Mouse (Mus musculus): ENCODE measurements around the gene Gramd1c.

- TF ChIP-seq GATA1 (IDR thresholded peaks at IDR 0.05; ENCODE audit: borderline replicate concordance, low read length) (no peak), FLI1 (IDR thresholded peaks at IDR 0.05; ENCODE audit: low read length) (no peak)
Observed at GRCm38 (mm10) chr16:43934856-43935255, 128.3 kb downstream of the Gramd1c start.

Measured in megakaryocyte, embryonic 14.5 days (primary cell).